17 mouse cellular contexts compared by ENCODE assay signal in the genomic region with DNA sequence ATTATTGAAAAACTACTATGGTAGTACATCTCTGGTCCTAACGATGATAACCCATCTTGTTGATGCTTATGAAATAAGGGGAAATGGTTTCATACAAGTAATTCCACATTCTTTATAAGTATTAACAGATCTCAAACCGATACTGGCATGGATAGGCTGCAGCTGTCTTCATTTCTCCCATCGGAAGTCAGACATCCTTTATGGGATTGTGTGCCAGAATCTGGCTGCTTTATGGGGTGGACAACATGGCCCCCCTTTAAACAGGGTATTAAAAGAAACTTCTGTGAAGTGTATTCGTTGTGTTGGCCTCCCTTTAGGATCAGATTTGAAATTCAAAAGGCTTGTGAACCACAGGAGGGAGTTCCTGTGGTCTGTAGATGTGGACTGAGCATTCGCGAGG.
A peak's percentile ranks its signal among the peaks of the same experiment; 100 is the strongest.
DNase-seq lines count a peak whose midpoint lies in the region; ATAC-seq and TF ChIP-seq lines count a peak whose summit lies in the region.
"Had no signal": no experiment of that assay in that cellular context is flagged by ENCODE, and none has a peak within 500 bp of the region (broad histone marks: within the 10 kb centered on the region; RNA-seq: fewer than 3 reads in every experiment).

No protein-coding gene starts in this region.

- no peaks in the 10 kb centered on the region for H3K9me3 ChIP-seq in forebrain, embryonic 13.5 days (replicated peaks)
- H3K9me3 ChIP-seq in forebrain, postnatal 0 days (ENCODE audit: low read length): no peaks in the 10 kb centered on the region
- H3K9me3 ChIP-seq in lung, embryonic 14.5 days (ENCODE audit: low read depth, low read length): no peaks in the 10 kb centered on the region
- no peaks in the 10 kb centered on the region for H3K9me3 ChIP-seq in midbrain, embryonic 13.5 days
- no peaks in the 10 kb centered on the region for H3K9me3 ChIP-seq in midbrain, postnatal 0 days (ENCODE audit: low read length)
- H3K9me3 ChIP-seq in stomach, embryonic 16.5 days (replicated peaks; ENCODE audit: control insufficient read depth, low read length): no peaks in the 10 kb centered on the region
- H3K9me3 ChIP-seq: kidney, embryonic 15.5 days; liver, embryonic 13.5 days had no signal

- DNase-seq in forebrain, postnatal 0 days: no peak
- DNase-seq in lung, embryonic 14.5 days: peak; percentile 73
- no peak for DNase-seq in lung, adult 2 months
- DNase-seq in midbrain, postnatal 0 days (ENCODE audit: low spot score): no peak
- no peak for DNase-seq in right cerebral cortex, adult 2 months (ENCODE audit: low spot score in 2 of 2)
- DNase-seq: adrenal gland, adult 8-10 months; cerebellum, postnatal 10 days; gastrocnemius, adult 2 months; heart, adult 18-20 months; heart, postnatal 36 days; liver, embryonic 13.5 days; thymus, postnatal 14 days had no signal

- WGBS in forebrain, embryonic 13.5 days: 43% methylated on average over 6 of the region's 6 CpGs
- 36% methylated on average over 6 of the region's 6 CpGs for WGBS in forebrain, postnatal 0 days
- WGBS in lung, embryonic 14.5 days: 41% methylated on average over 6 of the region's 6 CpGs
- WGBS in lung, adult 2 months: 60% methylated on average over 6 of the region's 6 CpGs
- WGBS in midbrain, embryonic 13.5 days: 38% methylated on average over 6 of the region's 6 CpGs
- 32% methylated on average over 6 of the region's 6 CpGs for WGBS in midbrain, postnatal 0 days
- whole genome bisulfite sequencing in stomach, embryonic 16.5 days: 57% methylated on average over 6 of the region's 6 CpGs

- TF ChIP-seq CTCF in forebrain, postnatal 0 days (IDR thresholded peaks at IDR 0.05; ENCODE audit: low read depth): no peak
- TF ChIP-seq CTCF in lung, embryonic 14.5 days (IDR thresholded peaks at IDR 0.05; ENCODE audit: low read depth): no peak
- no peak for TF ChIP-seq CTCF in lung, adult 2 months (IDR thresholded peaks at IDR 0.05; ENCODE audit: insufficient read depth, low read length)
- TF ChIP-seq CTCF in midbrain, postnatal 0 days (IDR thresholded peaks at IDR 0.05): no peak

- no peaks in the 10 kb centered on the region for H3K27me3 ChIP-seq in forebrain, embryonic 13.5 days
- no peaks in the 10 kb centered on the region for H3K27me3 ChIP-seq in forebrain, postnatal 0 days (ENCODE audit: insufficient read depth, low read length)
- no peaks in the 10 kb centered on the region for H3K27me3 ChIP-seq in lung, embryonic 14.5 days (ENCODE audit: insufficient read depth, low read length)
- H3K27me3 ChIP-seq in midbrain, embryonic 13.5 days: no peaks in the 10 kb centered on the region
- H3K27me3 ChIP-seq in midbrain, postnatal 0 days (ENCODE audit: insufficient read depth, low read length): no peaks in the 10 kb centered on the region
- H3K27me3 ChIP-seq in stomach, embryonic 16.5 days (ENCODE audit: control insufficient read depth, insufficient read depth, low read length): no peaks in the 10 kb centered on the region
- H3K27me3 ChIP-seq: CH12.LX; kidney, embryonic 15.5 days; liver, embryonic 13.5 days had no signal

- no peak for TF ChIP-seq POLR2A in lung, adult 2 months (IDR thresholded peaks at IDR 0.05; ENCODE audit: borderline replicate concordance, extremely low read depth, low read depth, low read length)

- H3K36me3 ChIP-seq in forebrain, embryonic 13.5 days (ENCODE audit: poor library complexity, severe bottlenecking): peaks cover 9% of the 10 kb centered on the region
- no peaks in the 10 kb centered on the region for H3K36me3 ChIP-seq in forebrain, postnatal 0 days (ENCODE audit: insufficient read depth)
- peaks cover 23% of the 10 kb centered on the region for H3K36me3 ChIP-seq in lung, embryonic 14.5 days (ENCODE audit: insufficient read depth)
- H3K36me3 ChIP-seq in midbrain, embryonic 13.5 days: peaks cover 6% of the 10 kb centered on the region; the same call in 1 of the 2 replicates
- peaks cover 3% of the 10 kb centered on the region; the same call in 1 of the 2 replicates for H3K36me3 ChIP-seq in midbrain, postnatal 0 days (ENCODE audit: insufficient read depth, low read length)
- no peaks in the 10 kb centered on the region for H3K36me3 ChIP-seq in stomach, embryonic 16.5 days (ENCODE audit: control insufficient read depth, insufficient read depth, low read length)

- peak overlapping the region; percentile 59 for H3K27ac ChIP-seq in forebrain, embryonic 13.5 days
- H3K27ac ChIP-seq in forebrain, postnatal 0 days (ENCODE audit: low read depth, low read length): no peak overlapping the region
- peak overlapping the region; percentile 60 for H3K27ac ChIP-seq in lung, embryonic 14.5 days (ENCODE audit: low read depth)
- peak overlapping the region; percentile 35; the same call in 1 of the 2 replicates for H3K27ac ChIP-seq in midbrain, embryonic 13.5 days
- H3K27ac ChIP-seq in midbrain, postnatal 0 days (ENCODE audit: low read depth, low read length): no peak overlapping the region
- peak overlapping the region; percentile 40; the same call in 1 of the 2 replicates for H3K27ac ChIP-seq in stomach, embryonic 16.5 days (ENCODE audit: low read length)
- H3K27ac ChIP-seq: gastrocnemius, adult 2 months; liver, embryonic 13.5 days had no signal

- H3K4me3 ChIP-seq in forebrain, embryonic 13.5 days: no peak overlapping the region
- no peak overlapping the region for H3K4me3 ChIP-seq in forebrain, postnatal 0 days (ENCODE audit: low read depth, low read length)
- H3K4me3 ChIP-seq in lung, embryonic 14.5 days (ENCODE audit: low read depth, low read length): no peak overlapping the region
- no peak overlapping the region for H3K4me3 ChIP-seq in lung, adult 2 months (replicated peaks; ENCODE audit: extremely low read depth, low read depth, low read length)
- H3K4me3 ChIP-seq in midbrain, embryonic 13.5 days (replicated peaks): no peak overlapping the region
- H3K4me3 ChIP-seq in midbrain, postnatal 0 days (ENCODE audit: low read depth, low read length): no peak overlapping the region
- H3K4me3 ChIP-seq in stomach, embryonic 16.5 days (replicated peaks; ENCODE audit: low read length): no peak overlapping the region
- H3K4me3 ChIP-seq: gastrocnemius, adult 2 months; kidney, embryonic 15.5 days; liver, embryonic 13.5 days had no signal

- H3K4me1 ChIP-seq in forebrain, embryonic 13.5 days: peaks cover 79% of the 10 kb centered on the region
- H3K4me1 ChIP-seq in forebrain, postnatal 0 days (ENCODE audit: insufficient read depth): peaks cover 21% of the 10 kb centered on the region
- peaks cover 29% of the 10 kb centered on the region for H3K4me1 ChIP-seq in lung, embryonic 14.5 days (ENCODE audit: insufficient read depth)
- H3K4me1 ChIP-seq in lung, adult 2 months (ENCODE audit: control insufficient read depth, insufficient read depth, low read length): peaks cover 8% of the 10 kb centered on the region
- H3K4me1 ChIP-seq in midbrain, embryonic 13.5 days (replicated peaks): peaks cover 79% of the 10 kb centered on the region
- H3K4me1 ChIP-seq in midbrain, postnatal 0 days (ENCODE audit: insufficient read depth, low read length): peaks cover 7% of the 10 kb centered on the region
- peaks cover 36% of the 10 kb centered on the region for H3K4me1 ChIP-seq in stomach, embryonic 16.5 days (ENCODE audit: control insufficient read depth, insufficient read depth, low read length)

- H3K4me2 ChIP-seq in forebrain, embryonic 13.5 days: no peak overlapping the region
- no peak overlapping the region for H3K4me2 ChIP-seq in forebrain, postnatal 0 days (ENCODE audit: low read depth)
- H3K4me2 ChIP-seq in lung, embryonic 14.5 days: no peak overlapping the region; the same call in 1 of the 2 replicates
- H3K4me2 ChIP-seq in midbrain, embryonic 13.5 days (replicated peaks): no peak overlapping the region
- no peak overlapping the region for H3K4me2 ChIP-seq in midbrain, postnatal 0 days (ENCODE audit: low read depth, low read length, poor library complexity, severe bottlenecking)
- no peak overlapping the region for H3K4me2 ChIP-seq in stomach, embryonic 16.5 days (ENCODE audit: low read depth, low read length)
- H3K4me2 ChIP-seq: kidney, embryonic 15.5 days; liver, embryonic 13.5 days had no signal

- H3K9ac ChIP-seq in forebrain, embryonic 13.5 days: no peak overlapping the region
- H3K9ac ChIP-seq in forebrain, postnatal 0 days: no peak overlapping the region
- H3K9ac ChIP-seq in lung, embryonic 14.5 days: no peak overlapping the region
- H3K9ac ChIP-seq in midbrain, embryonic 13.5 days (replicated peaks): no peak overlapping the region
- H3K9ac ChIP-seq in midbrain, postnatal 0 days (replicated peaks; ENCODE audit: low read length, poor library complexity, severe bottlenecking): no peak overlapping the region
- H3K9ac ChIP-seq in stomach, embryonic 16.5 days (ENCODE audit: low read length): no peak overlapping the region
- H3K9ac ChIP-seq: kidney, embryonic 15.5 days; liver, embryonic 13.5 days had no signal

- no peak for ATAC-seq in forebrain, embryonic 13.5 days
- no peak for ATAC-seq in forebrain, postnatal 0 days
- ATAC-seq in lung, embryonic 14.5 days (ENCODE audit: insufficient read depth): peak; percentile 53
- ATAC-seq in midbrain, embryonic 13.5 days: no peak
- no peak for ATAC-seq in midbrain, postnatal 0 days (ENCODE audit: low FRiP score)
- no peak for ATAC-seq in stomach, embryonic 16.5 days (ENCODE audit: insufficient read depth, low FRiP score)

Comparison
In these comparisons a context has a peak if more than half of its experiments do, and no peak if none do; other contexts are left out.
1. H3K27ac ChIP-seq: peak in forebrain, embryonic 13.5 days (single experiment), lung, embryonic 14.5 days (single experiment), midbrain, embryonic 13.5 days (single experiment) and stomach, embryonic 16.5 days (single experiment); none in forebrain, postnatal 0 days (single experiment) and midbrain, postnatal 0 days (single experiment).